Mouse (Mus musculus) left cerebral cortex, adult 18-20 months (tissue): ENCODE measurements around the gene C1galt1c1. TPM values are rescaled to one million over a fixed set of nuclear protein-coding genes. Genes with fewer than 3 reads are reported as not detected.

Experiments
- total RNA-seq, 2 experiments: library from RNA; stranded (reverse); gene quantifications; 2 replicates each; pipeline ENCODE4 v1.2.3; 2021

The C1galt1c1 gene
- total RNA-seq, 2 experiments from 2014 or later, result 21.0 to 24.3 TPM

Other genes with a start within 250 kb of the C1galt1c1 start
- gene Lamp2, start 178.6 kb downstream of the C1galt1c1 start, total RNA-seq, result 10 to 100 TPM; 75.1 to 75.2 TPM
- gene Cul4b, start 58.9 kb downstream of the C1galt1c1 start, total RNA-seq, result 10 to 100 TPM; 32.3 to 34.4 TPM
- gene Mcts1, start 34.5 kb downstream of the C1galt1c1 start, total RNA-seq, result 10 to 100 TPM; 73.0 to 75.3 TPM
- gene 6030498E09Rik, start 137.6 kb upstream of the C1galt1c1 start, total RNA-seq, result not detected